24 mouse cellular contexts compared by ENCODE assay signal in the genomic region with DNA sequence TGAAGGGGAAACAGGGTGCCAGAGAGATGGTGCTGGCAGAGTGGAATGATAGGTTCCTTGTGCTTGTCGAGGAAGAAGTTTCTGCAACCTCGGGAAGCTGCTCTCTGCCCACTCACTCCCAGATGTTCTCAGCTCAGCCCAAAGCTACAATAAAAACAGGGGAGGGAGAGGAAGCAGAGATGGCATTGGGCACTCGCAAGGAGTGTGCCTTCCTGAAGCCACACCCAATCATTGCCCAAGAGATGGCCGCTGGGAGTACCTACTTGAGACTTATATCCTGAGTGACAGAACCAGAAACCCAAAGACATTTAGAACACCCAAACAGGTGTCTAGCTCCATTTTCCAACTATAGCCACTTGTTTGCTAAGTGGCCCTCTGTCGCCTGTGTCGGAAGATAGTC. TPM values are rescaled to one million over a fixed set of nuclear protein-coding genes. Genes with fewer than 3 reads are reported as not detected.
DNase-seq lines count a peak whose midpoint lies in the region; ATAC-seq lines count a peak whose summit lies in the region.
"Had no signal": no experiment of that assay in that cellular context is flagged by ENCODE, and none has a peak within 500 bp of the region (broad histone marks: within the 10 kb centered on the region; RNA-seq: fewer than 3 reads in every experiment).

No protein-coding gene starts in this region.

- H3K4me3 ChIP-seq in heart, embryonic 12.5 days = no peak overlapping the region
- H3K4me3 ChIP-seq in forebrain, embryonic 15.5 days = no peak overlapping the region
- H3K4me3 ChIP-seq: embryonic facial prominence, embryonic 10.5 days; embryonic facial prominence, embryonic 12.5 days; forebrain, embryonic 13.5 days had no signal

- H3K9ac ChIP-seq in heart, embryonic 12.5 days = no peak overlapping the region
- H3K9ac ChIP-seq in forebrain, embryonic 15.5 days (replicated peaks) = no peak overlapping the region
- H3K9ac ChIP-seq: embryonic facial prominence, embryonic 12.5 days; forebrain, embryonic 13.5 days had no signal

- WGBS in heart, embryonic 12.5 days = 75% methylated on average over 6 of the region's 6 CpGs
- 93% methylated on average over 6 of the region's 6 CpGs for WGBS in forebrain, embryonic 15.5 days

- no peaks in the 10 kb centered on the region for H3K36me3 ChIP-seq in heart, embryonic 12.5 days
- H3K36me3 ChIP-seq in forebrain, embryonic 15.5 days = no peaks in the 10 kb centered on the region
- H3K36me3 ChIP-seq: embryonic facial prominence, embryonic 10.5 days; embryonic facial prominence, embryonic 12.5 days; G1E had no signal

- H3K4me2 ChIP-seq in heart, embryonic 12.5 days = no peak overlapping the region
- no peak overlapping the region for H3K4me2 ChIP-seq in forebrain, embryonic 15.5 days (replicated peaks)
- H3K4me2 ChIP-seq: embryonic facial prominence, embryonic 12.5 days; forebrain, embryonic 13.5 days had no signal

- no peaks in the 10 kb centered on the region for H3K4me1 ChIP-seq in heart, embryonic 12.5 days (replicated peaks)
- H3K4me1 ChIP-seq in forebrain, embryonic 15.5 days = no peaks in the 10 kb centered on the region
- H3K4me1 ChIP-seq: embryonic facial prominence, embryonic 10.5 days; embryonic facial prominence, embryonic 12.5 days had no signal

- DNase-seq in heart, adult 11 months = peak; percentile 89
- DNase-seq: adrenal gland, adult 8-10 months; adrenal gland, postnatal 14 days; adrenal gland, postnatal 36 days; B cell, adult 2 months; cerebellum, adult 11-12 months; cerebellum, adult 2 months; cerebellum, adult 9-10 months; cerebellum, postnatal 10 days; cerebellum, postnatal 25 days had no signal

- H3K27me3 ChIP-seq in heart, embryonic 12.5 days (replicated peaks) = no peaks in the 10 kb centered on the region
- H3K27me3 ChIP-seq in forebrain, embryonic 15.5 days = no peaks in the 10 kb centered on the region
- H3K27me3 ChIP-seq: CH12.LX; embryonic facial prominence, embryonic 12.5 days; forebrain, embryonic 13.5 days had no signal

- H3K9me3 ChIP-seq in heart, embryonic 12.5 days (replicated peaks) = no peaks in the 10 kb centered on the region
- H3K9me3 ChIP-seq in forebrain, embryonic 15.5 days = no peaks in the 10 kb centered on the region
- H3K9me3 ChIP-seq: embryonic facial prominence, embryonic 10.5 days; embryonic facial prominence, embryonic 12.5 days; forebrain, embryonic 13.5 days; G1E had no signal

- ATAC-seq in heart, embryonic 12.5 days (ENCODE audit: insufficient number of reproducible peaks, low FRiP score) = no peak
- ATAC-seq in granulocyte monocyte progenitor cell, adult 5-6 weeks (replicated peaks; ENCODE audit: poor library complexity, severe bottlenecking) = peak; percentile 48
- ATAC-seq in monocyte, adult 5-6 weeks (replicated peaks; ENCODE audit: insufficient number of reproducible peaks, low FRiP score, low TSS enrichment, poor library complexity, severe bottlenecking) = peak; percentile 42
- no peak for ATAC-seq in forebrain, embryonic 15.5 days (replicated peaks)
- ATAC-seq: activated CD4-positive, CD25-positive, alpha-beta regulatory T cell, adult 4 months; CD4-positive, CD25-positive, alpha-beta regulatory T cell, adult 4 months; forebrain, embryonic 13.5 days; forebrain, embryonic 16.5 days; Patski had no signal

- H3K27ac ChIP-seq in heart, embryonic 12.5 days (ENCODE audit: poor library complexity, severe bottlenecking) = no peak overlapping the region
- H3K27ac ChIP-seq in forebrain, embryonic 15.5 days (replicated peaks) = no peak overlapping the region
- H3K27ac ChIP-seq: embryonic facial prominence, embryonic 10.5 days; embryonic facial prominence, embryonic 12.5 days; forebrain, embryonic 13.5 days had no signal

RNA-seq across cellular contexts. Expression of a gene that starts 20.8 kb away (rescaled TPM):
- polyA plus RNA-seq in heart, embryonic 12.5 days (2016; fragmentation: Nextera tagmentation; extraction: Ambion mirVana) = 0.48 and 0.72 TPM in 2 replicates
- total RNA-seq in granulocyte monocyte progenitor cell, adult 5-6 weeks (2014; fragmentation: Nextera tagmentation) = not detected in 2 replicates
- total RNA-seq in granulocyte monocyte progenitor cell, adult 5-6 weeks (2017) = 0.52 and 3.5 TPM in 2 replicates
- total RNA-seq in monocyte, adult 5-6 weeks (2017) = 63.3 to 72.4 TPM (median 72.1 TPM) in 3 replicates
- polyA plus RNA-seq in forebrain, embryonic 15.5 days (2015; fragmentation: Nextera tagmentation; extraction: Ambion mirVana) = 1.1 and 1.6 TPM in 2 replicates
- total RNA-seq: G1E had no signal
- polyA plus RNA-seq: G1E, Patski had no signal

RNA-seq across cellular contexts. Expression of a gene that starts 48.7 kb away (rescaled TPM):
- polyA plus RNA-seq in heart, embryonic 12.5 days (2016; fragmentation: Nextera tagmentation; extraction: Ambion mirVana) = 0.09 TPM in 1 of 2 replicates, not detected in the other
- not detected in 2 replicates for total RNA-seq in granulocyte monocyte progenitor cell, adult 5-6 weeks (2014; fragmentation: Nextera tagmentation)
- total RNA-seq in granulocyte monocyte progenitor cell, adult 5-6 weeks (2017) = not detected in 2 replicates
- 2.0 to 2.3 TPM in 2 of 3 replicates, not detected in the other for total RNA-seq in monocyte, adult 5-6 weeks (2017)
- 0.06 and 0.17 TPM in 2 replicates for polyA plus RNA-seq in forebrain, embryonic 15.5 days (2015; fragmentation: Nextera tagmentation; extraction: Ambion mirVana)
- total RNA-seq: adrenal gland, adult 18-20 months; adrenal gland, adult 8-10 months; adrenal gland, postnatal 14 days; adrenal gland, postnatal 36 days had no signal
- polyA plus RNA-seq: forebrain, embryonic 13.5 days; G1E; Patski had no signal

Comparison
In these comparisons a context has a peak if more than half of its experiments do, and no peak if none do; other contexts are left out.
1. ATAC-seq: peak in granulocyte monocyte progenitor cell, adult 5-6 weeks (single experiment) and monocyte, adult 5-6 weeks (single experiment); none in heart, embryonic 12.5 days (single experiment) and forebrain, embryonic 15.5 days (single experiment).
2. RNA of a gene that starts 20.8 kb away (total RNA-seq): 63.3 to 72.4 TPM in monocyte, adult 5-6 weeks; 0.52 to 3.5 TPM in granulocyte monocyte progenitor cell, adult 5-6 weeks; every median in the first group is over 10 times any median in the second.